Mouse (Mus musculus): ENCODE results near the gene Nfic. TPM values are rescaled to one million over a fixed set of nuclear protein-coding genes. Genes with fewer than 3 reads are reported as not detected.

Gene Nfic
- polyA plus RNA-seq, 1 experiment from 2014 or later, result 100.0 TPM

- DNase-seq (ENCODE audit: low spot score), result no peak
- no peak overlapping the region for H3K27ac ChIP-seq (replicated peaks; ENCODE audit: low read depth, low read length)
- 87% methylated on average over 6 of the region's 6 CpGs for WGBS
Measured at GRCm38 (mm10) chr10:81392270-81392669, 63.2 kb downstream of the Nfic start.

GRCm38 (mm10) chr10:81390678-81390965 is 64.8 kb downstream of the Nfic start:
- no peak for DNase-seq (ENCODE audit: low spot score)
- WGBS, result 89% methylated on average over 9 of the region's 13 CpGs
- H3K36me3 ChIP-seq (ENCODE audit: control insufficient read depth, insufficient read depth, low read length), result peaks cover 36% of the 10 kb centered on the region
- no peak overlapping the region for H3K4me2 ChIP-seq (ENCODE audit: low read depth, low read length)
- no peaks in the 10 kb centered on the region for H3K9me3 ChIP-seq (ENCODE audit: control insufficient read depth, low read length)
- peaks cover 17% of the 10 kb centered on the region for H3K4me1 ChIP-seq (ENCODE audit: control insufficient read depth, insufficient read depth, low read length)
- no peak overlapping the region for H3K4me3 ChIP-seq (ENCODE audit: low read depth, low read length)
- ATAC-seq (ENCODE audit: low read depth), result no peak
- H3K9ac ChIP-seq (ENCODE audit: low read depth, low read length), result no peak overlapping the region
- H3K27ac ChIP-seq (replicated peaks; ENCODE audit: low read depth, low read length), result no peak overlapping the region
- H3K27me3 ChIP-seq (replicated peaks; ENCODE audit: control insufficient read depth, insufficient read depth, low read length), result no peaks in the 10 kb centered on the region

More at GRCm38 (mm10) chr10:81392270-81392669, 63.2 kb downstream of the Nfic start:
- peaks cover 14% of the 10 kb centered on the region for H3K4me1 ChIP-seq (ENCODE audit: control insufficient read depth, insufficient read depth, low read length)
- H3K9ac ChIP-seq (ENCODE audit: low read depth, low read length), result no peak overlapping the region
- no peaks in the 10 kb centered on the region for H3K27me3 ChIP-seq (replicated peaks; ENCODE audit: control insufficient read depth, insufficient read depth, low read length)
- H3K4me3 ChIP-seq (ENCODE audit: low read depth, low read length), result no peak overlapping the region
- H3K9me3 ChIP-seq (ENCODE audit: control insufficient read depth, low read length), result no peaks in the 10 kb centered on the region
- no peak for ATAC-seq (ENCODE audit: low read depth)
- no peak overlapping the region for H3K4me2 ChIP-seq (ENCODE audit: low read depth, low read length)
- peaks cover 31% of the 10 kb centered on the region for H3K36me3 ChIP-seq (ENCODE audit: control insufficient read depth, insufficient read depth, low read length)

GRCm38 (mm10) chr10:81389801-81390677 is 65.4 kb downstream of the Nfic start:
- WGBS, result 57% methylated on average over 22 of the region's 23 CpGs
- Histone ChIP-seq H3K4me3 (ENCODE audit: low read depth, low read length) (no peak overlapping the region), H3K27me3 (replicated peaks; ENCODE audit: control insufficient read depth, insufficient read depth, low read length) (no peaks in the 10 kb centered on the region), H3K9me3 (ENCODE audit: control insufficient read depth, low read length) (no peaks in the 10 kb centered on the region), H3K4me2 (ENCODE audit: low read depth, low read length) (no peak overlapping the region), H3K4me1 (ENCODE audit: control insufficient read depth, insufficient read depth, low read length) (peaks cover 22% of the 10 kb centered on the region), H3K27ac (replicated peaks; ENCODE audit: low read depth, low read length) (no peak overlapping the region), H3K9ac (ENCODE audit: low read depth, low read length) (no peak overlapping the region), H3K36me3 (ENCODE audit: control insufficient read depth, insufficient read depth, low read length) (peaks cover 36% of the 10 kb centered on the region)
- DNase-seq (ENCODE audit: low spot score) (no peak), ATAC-seq (ENCODE audit: low read depth) (peak; percentile 62)

GRCm38 (mm10) chr10:81389373-81389772 is 66.1 kb downstream of the Nfic start:
- H3K9me3 ChIP-seq (ENCODE audit: control insufficient read depth, low read length), result no peaks in the 10 kb centered on the region
- WGBS, result 59% methylated on average over 3 of the region's 3 CpGs
- H3K4me1 ChIP-seq (ENCODE audit: control insufficient read depth, insufficient read depth, low read length), result peaks cover 24% of the 10 kb centered on the region
- H3K4me3 ChIP-seq (ENCODE audit: low read depth, low read length), result no peak overlapping the region
- H3K27ac ChIP-seq (replicated peaks; ENCODE audit: low read depth, low read length), result no peak overlapping the region
- DNase-seq (ENCODE audit: low spot score), result no peak
- peaks cover 36% of the 10 kb centered on the region for H3K36me3 ChIP-seq (ENCODE audit: control insufficient read depth, insufficient read depth, low read length)
- H3K4me2 ChIP-seq (ENCODE audit: low read depth, low read length), result no peak overlapping the region
- H3K27me3 ChIP-seq (replicated peaks; ENCODE audit: control insufficient read depth, insufficient read depth, low read length), result no peaks in the 10 kb centered on the region
- no peak for ATAC-seq (ENCODE audit: low read depth)
- H3K9ac ChIP-seq (ENCODE audit: low read depth, low read length), result no peak overlapping the region

- no peak for ATAC-seq (ENCODE audit: low read depth)
- H3K36me3 ChIP-seq (ENCODE audit: control insufficient read depth, insufficient read depth, low read length), result peaks cover 36% of the 10 kb centered on the region
- no peaks in the 10 kb centered on the region for H3K27me3 ChIP-seq (replicated peaks; ENCODE audit: control insufficient read depth, insufficient read depth, low read length)
- no peak within 1 kb of the TSS for H3K27ac ChIP-seq (replicated peaks; ENCODE audit: low read depth, low read length)
- H3K4me3 ChIP-seq (ENCODE audit: low read depth, low read length), result no peak within 1 kb of the TSS
- H3K4me1 ChIP-seq (ENCODE audit: control insufficient read depth, insufficient read depth, low read length), result peaks cover 19% of the 10 kb centered on the region
- DNase-seq (ENCODE audit: low spot score), result no peak
- H3K9ac ChIP-seq (ENCODE audit: low read depth, low read length), result 0 out of 2 replicates have a peak within 1 kb of the TSS, but pooled peaks have one; percentile 5
- no peaks in the 10 kb centered on the region for H3K9me3 ChIP-seq (ENCODE audit: control insufficient read depth, low read length)
- H3K4me2 ChIP-seq (ENCODE audit: low read depth, low read length), result no peak within 1 kb of the TSS
- 84% methylated on average over 5 of the region's 5 CpGs for WGBS
Measured at GRCm38 (mm10) chr10:81388505-81389055, 66.9 kb downstream of the Nfic start, which contains the start of gene Gm48552. Gene Gm48552, plus strand, starts transcription at chr10:81389005.

- 92% methylated on average over 20 of the region's 20 CpGs for whole genome bisulfite sequencing
- H3K9ac ChIP-seq (ENCODE audit: low read depth, low read length), result no peak overlapping the region
- no peak overlapping the region for H3K4me3 ChIP-seq (ENCODE audit: low read depth, low read length)
- H3K4me1 ChIP-seq (ENCODE audit: control insufficient read depth, insufficient read depth, low read length), result peaks cover 10% of the 10 kb centered on the region; the same call in 1 of the 2 replicates
- H3K4me2 ChIP-seq (ENCODE audit: low read depth, low read length), result no peak overlapping the region
- DNase-seq (ENCODE audit: low spot score) (no peak), ATAC-seq (ENCODE audit: low read depth) (no peak)
- H3K36me3 ChIP-seq (ENCODE audit: control insufficient read depth, insufficient read depth, low read length), result peaks cover 36% of the 10 kb centered on the region
- no peak overlapping the region for H3K27ac ChIP-seq (replicated peaks; ENCODE audit: low read depth, low read length)
- no peaks in the 10 kb centered on the region for H3K9me3 ChIP-seq (ENCODE audit: control insufficient read depth, low read length)
- H3K27me3 ChIP-seq (replicated peaks; ENCODE audit: control insufficient read depth, insufficient read depth, low read length), result no peaks in the 10 kb centered on the region
Measured at GRCm38 (mm10) chr10:81387716-81388115, 67.7 kb downstream of the Nfic start.

- Histone ChIP-seq H3K4me1 (ENCODE audit: control insufficient read depth, insufficient read depth, low read length) (0 out of 2 replicates have a peak, but pooled peaks cover 10% of the 10 kb centered on the region), H3K36me3 (ENCODE audit: control insufficient read depth, insufficient read depth, low read length) (peaks cover 36% of the 10 kb centered on the region), H3K27ac (replicated peaks; ENCODE audit: low read depth, low read length) (no peak overlapping the region), H3K9me3 (ENCODE audit: control insufficient read depth, low read length) (no peaks in the 10 kb centered on the region), H3K4me3 (ENCODE audit: low read depth, low read length) (peak overlapping the region; percentile 99; the same call in 1 of the 2 replicates), H3K4me2 (ENCODE audit: low read depth, low read length) (peak overlapping the region; percentile 90), H3K9ac (ENCODE audit: low read depth, low read length) (no peak overlapping the region; the same call in 1 of the 2 replicates), H3K27me3 (replicated peaks; ENCODE audit: control insufficient read depth, insufficient read depth, low read length) (no peaks in the 10 kb centered on the region)
- 89% methylated on average over 21 of the region's 22 CpGs for WGBS
- DNase-seq (ENCODE audit: low spot score), result no peak
- no peak for ATAC-seq (ENCODE audit: low read depth)
Measured at GRCm38 (mm10) chr10:81385603-81386306, 69.7 kb downstream of the Nfic start.

- WGBS, result 0% methylated on average over 18 of the region's 19 CpGs
Measured at GRCm38 (mm10) chr10:81384605-81384982, 70.8 kb downstream of the Nfic start.

More at GRCm38 (mm10) chr10:81384605-81384982, 70.8 kb downstream of the Nfic start:
- peak overlapping the region; percentile 99 for H3K4me3 ChIP-seq (ENCODE audit: low read depth, low read length)
- H3K36me3 ChIP-seq (ENCODE audit: control insufficient read depth, insufficient read depth, low read length), result peaks cover 36% of the 10 kb centered on the region
- no peaks in the 10 kb centered on the region for H3K9me3 ChIP-seq (ENCODE audit: control insufficient read depth, low read length)
- H3K4me1 ChIP-seq (ENCODE audit: control insufficient read depth, insufficient read depth, low read length), result 0 out of 2 replicates have a peak, but pooled peaks cover 10% of the 10 kb centered on the region
- H3K27ac ChIP-seq (replicated peaks; ENCODE audit: low read depth, low read length), result peak overlapping the region; percentile 83
- peak overlapping the region; percentile 86 for H3K9ac ChIP-seq (ENCODE audit: low read depth, low read length)
- DNase-seq (ENCODE audit: low spot score) (no peak), ATAC-seq (ENCODE audit: low read depth) (0 out of 2 replicates have a peak, but pooled peaks have one; percentile 5)
- no peaks in the 10 kb centered on the region for H3K27me3 ChIP-seq (replicated peaks; ENCODE audit: control insufficient read depth, insufficient read depth, low read length)
- H3K4me2 ChIP-seq (ENCODE audit: low read depth, low read length), result peak overlapping the region; percentile 90

Data from embryonic facial prominence, embryonic 14.5 days (tissue).